12 mouse cellular contexts compared by ENCODE assay signal in the genomic region with DNA sequence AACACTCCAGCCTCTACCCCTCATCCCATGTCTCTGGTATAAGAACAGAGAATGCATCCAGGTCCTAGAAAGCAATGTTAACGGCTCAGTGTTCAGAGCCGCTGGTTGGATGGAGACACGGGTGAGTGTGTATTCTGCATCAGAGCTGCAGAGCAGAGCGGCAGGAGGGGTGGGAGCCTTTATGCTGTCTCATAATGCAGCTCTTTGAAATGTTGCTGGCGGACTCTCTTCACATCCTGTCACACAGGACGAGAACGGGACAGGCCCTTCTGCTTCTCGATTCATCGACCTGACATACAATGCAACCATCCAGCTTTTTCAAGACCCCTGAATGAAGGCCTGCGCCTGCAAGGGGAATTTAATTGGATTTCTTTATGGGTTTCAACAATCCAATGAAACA.
A peak's percentile ranks its signal among the peaks of the same experiment; 100 is the strongest.
DNase-seq lines count a peak whose midpoint lies in the region; ATAC-seq lines count a peak whose summit lies in the region.
"Had no signal": no experiment of that assay in that cellular context is flagged by ENCODE, and none has a peak within 500 bp of the region (broad histone marks: within the 10 kb centered on the region; RNA-seq: fewer than 3 reads in every experiment).

No protein-coding gene starts in this region.

- H3K4me1 ChIP-seq in forebrain, embryonic 13.5 days, result peaks cover 28% of the 10 kb centered on the region
- peaks cover 3% of the 10 kb centered on the region; the same call in 1 of the 2 replicates for H3K4me1 ChIP-seq in hindbrain, embryonic 16.5 days (ENCODE audit: control insufficient read depth, insufficient read depth, low read depth, low read length)
- peaks cover 12% of the 10 kb centered on the region for H3K4me1 ChIP-seq in midbrain, embryonic 16.5 days (ENCODE audit: control insufficient read depth, insufficient read depth, low read length)

- intact Hi-C loops in heart, postnatal 36 days (cut with DNase I), result no loop called here

- H3K9me3 ChIP-seq in forebrain, embryonic 13.5 days (replicated peaks), result no peaks in the 10 kb centered on the region
- no peaks in the 10 kb centered on the region for H3K9me3 ChIP-seq in hindbrain, embryonic 16.5 days (ENCODE audit: control insufficient read depth, low read length)
- no peaks in the 10 kb centered on the region for H3K9me3 ChIP-seq in midbrain, embryonic 16.5 days (replicated peaks; ENCODE audit: control insufficient read depth, low read length, poor library complexity, severe bottlenecking)

- peak overlapping the region; percentile 41 for H3K4me2 ChIP-seq in forebrain, embryonic 13.5 days
- 0 out of 2 replicates have a peak overlapping the region, but pooled peaks have one; percentile 16 for H3K4me2 ChIP-seq in hindbrain, embryonic 16.5 days (ENCODE audit: low read length)
- peak overlapping the region; percentile 26; the same call in 1 of the 2 replicates for H3K4me2 ChIP-seq in midbrain, embryonic 16.5 days (ENCODE audit: low read length)

- no peaks in the 10 kb centered on the region for H3K27me3 ChIP-seq in forebrain, embryonic 13.5 days
- no peaks in the 10 kb centered on the region for H3K27me3 ChIP-seq in hindbrain, embryonic 16.5 days (replicated peaks; ENCODE audit: control insufficient read depth, insufficient read depth, low read length)
- no peaks in the 10 kb centered on the region for H3K27me3 ChIP-seq in midbrain, embryonic 16.5 days (ENCODE audit: control insufficient read depth, insufficient read depth, low read depth, low read length)

- peak; percentile 29 for DNase-seq in embryo, embryonic 11 days
- DNase-seq in embryo, embryonic 9.5 days (ENCODE audit: extremely low spot score), result no peak
- no peak for DNase-seq in heart, postnatal 36 days
- DNase-seq in spleen, postnatal 14 days (ENCODE audit: low spot score in 2 of 2), result no peak
- DNase-seq in adrenal gland, adult 18-20 months (ENCODE audit: low spot score in 2 of 2), result no peak
- DNase-seq: adrenal gland, adult 2 months; kidney, adult 18-20 months; lung, postnatal 14 days had no signal

- peak overlapping the region; percentile 6; the same call in 1 of the 2 replicates for H3K27ac ChIP-seq in forebrain, embryonic 13.5 days
- no peak overlapping the region for H3K27ac ChIP-seq in hindbrain, embryonic 16.5 days (ENCODE audit: low read depth, low read length)
- H3K27ac ChIP-seq in midbrain, embryonic 16.5 days (ENCODE audit: low read length), result 0 out of 2 replicates have a peak overlapping the region, but pooled peaks have one; percentile 7
- H3K27ac ChIP-seq: liver, embryonic 14.5 days had no signal

- H3K4me3 ChIP-seq in forebrain, embryonic 13.5 days, result no peak overlapping the region
- no peak overlapping the region for H3K4me3 ChIP-seq in hindbrain, embryonic 16.5 days (ENCODE audit: low read length)
- H3K4me3 ChIP-seq in midbrain, embryonic 16.5 days (ENCODE audit: low read depth, low read length), result no peak overlapping the region

- peak; percentile 92 for ATAC-seq in forebrain, embryonic 13.5 days
- peak; percentile 85 for ATAC-seq in hindbrain, embryonic 16.5 days
- ATAC-seq in midbrain, embryonic 16.5 days, result peak; percentile 90

- H3K9ac ChIP-seq in forebrain, embryonic 13.5 days, result no peak overlapping the region
- H3K9ac ChIP-seq in hindbrain, embryonic 16.5 days (ENCODE audit: low read depth, low read length), result no peak overlapping the region
- H3K9ac ChIP-seq in midbrain, embryonic 16.5 days (ENCODE audit: low read depth, low read length), result peak overlapping the region; percentile 46; the same call in 1 of the 2 replicates
- H3K9ac ChIP-seq: liver, embryonic 14.5 days had no signal

- no peaks in the 10 kb centered on the region for H3K36me3 ChIP-seq in forebrain, embryonic 13.5 days (ENCODE audit: poor library complexity, severe bottlenecking)
- H3K36me3 ChIP-seq in hindbrain, embryonic 16.5 days (ENCODE audit: control insufficient read depth, insufficient read depth, low read length), result no peaks in the 10 kb centered on the region
- no peaks in the 10 kb centered on the region for H3K36me3 ChIP-seq in midbrain, embryonic 16.5 days (ENCODE audit: control insufficient read depth, insufficient read depth, low read length)

- 8% methylated on average over 10 of the region's 10 CpGs for WGBS in forebrain, embryonic 13.5 days
- 14% methylated on average over 10 of the region's 10 CpGs for WGBS in hindbrain, embryonic 16.5 days
- WGBS in midbrain, embryonic 16.5 days, result 13% methylated on average over 10 of the region's 10 CpGs
